Mouse (Mus musculus) liver, embryonic 14 days (tissue): ENCODE data around the gene Cdyl2. TPM values are rescaled to one million over a fixed set of nuclear protein-coding genes. Genes with fewer than 3 reads are reported as not detected.

Source experiments
- polyA plus RNA-seq: library from polyadenylated mRNA; depleted of rRNA; stranded (reverse); fragments of >200 nt; gene quantifications from 2 replicates; pipeline ENCODE4 v1.2.3, GENCODE M21; 2012; rRNA removed

The Cdyl2 gene
- polyA plus RNA-seq: 0.62 and 0.67 TPM in 2 replicates

GRCm38 (mm10) chr8:116732684-116733647, at the start of gene Cdyl2:
Gene Cdyl2 (minus strand): TSS chr8:116732991.

Other genes starting within 250 kb of the Cdyl2 start
- not detected in 2 replicates for gene Dynlrb2, start 228.0 kb downstream of the Cdyl2 start, polyA plus RNA-seq
- gene Cmc2, start 188.5 kb upstream of the Cdyl2 start, polyA plus RNA-seq: 24.7 and 24.8 TPM in 2 replicates
- gene Cenpn, start 188.7 kb upstream of the Cdyl2 start, polyA plus RNA-seq: 21.7 and 23.7 TPM in 2 replicates
- gene Atmin, start 210.4 kb upstream of the Cdyl2 start, polyA plus RNA-seq: 2.8 and 3.3 TPM in 2 replicates
- gene 1700030J22Rik, start 246.0 kb upstream of the Cdyl2 start, polyA plus RNA-seq: 0.25 and 0.29 TPM in 2 replicates